Mouse (Mus musculus) bone marrow, adult 2 months (tissue): ENCODE data around the gene Wls. TPM values are rescaled to one million over a fixed set of nuclear protein-coding genes. Genes with fewer than 3 reads are reported as not detected.
A peak's percentile ranks its signal among the peaks of the same experiment; 100 is the strongest.

Source experiments
- H3K27ac ChIP-seq: fragments of 200-500 bp; 2 replicates; pipeline ENCODE4 v1.5.1; 2012; ENCODE audit warnings: low read depth, mild to moderate bottlenecking, control low read depth, inconsistent platforms, low read length; ENCODE audit not compliant: control insufficient read depth, poor library complexity, insufficient read depth
- H3K4me1 ChIP-seq: fragments of 200-500 bp; 2 replicates; pipeline ENCODE4 v1.6.1; 2011; ENCODE audit warnings: low read length; ENCODE audit not compliant: control insufficient read depth, insufficient read depth
- H3K4me3 ChIP-seq: fragments of 200-500 bp; replicated peaks from 2 replicates; pipeline ENCODE3; 2011; ENCODE audit warnings: mild to moderate bottlenecking, low read depth, low read length, control low read depth; ENCODE audit not compliant: control insufficient read depth
- CTCF ChIP-seq: fragments of 200-500 bp; IDR thresholded peaks from 2 replicates; pipeline ENCODE4 v1.5.1; 2011; ENCODE audit warnings: low read length, control low read depth; ENCODE audit not compliant: control insufficient read depth, insufficient read depth
- POLR2A ChIP-seq: fragments of 200-500 bp; IDR thresholded peaks from 2 replicates; pipeline ENCODE4 v1.6.1; 2011; ENCODE audit warnings: low read depth, mild to moderate bottlenecking, control low read depth, low read length, borderline replicate concordance; ENCODE audit not compliant: control insufficient read depth
- WGBS: fragments of 180-500 bp; shearing (Covaris S2); methylation state at CpG from one replicate; pipeline ENCODE4 v1.1.7; 2018; 5-methylcytosine and 5-hydroxymethylcytosine counted together
- polyA plus RNA-seq: library from polyadenylated mRNA; stranded (reverse); fragments of >200 nt; gene quantifications from 2 replicates; pipeline ENCODE4 v1.2.4, GENCODE M21; 2011; ENCODE audit warnings: low replicate concordance; ENCODE audit not compliant: missing spikeins, insufficient read depth, insufficient read length

The Wls gene
- polyA plus RNA-seq, 1 experiment: 17.2 TPM

GRCm38 (mm10) chr3:159885781-159886400 lies 46.4 kb downstream of the Wls start:
- no peak overlapping the region for H3K27ac ChIP-seq
- TF ChIP-seq POLR2A: no peak
- TF ChIP-seq CTCF: no peak
- WGBS: 35% methylated on average over 1 of the region's 1 CpGs
- no peaks in the 10 kb centered on the region; the same call in 1 of the 2 replicates for H3K4me1 ChIP-seq
- H3K4me3 ChIP-seq: no peak overlapping the region

DNA sequence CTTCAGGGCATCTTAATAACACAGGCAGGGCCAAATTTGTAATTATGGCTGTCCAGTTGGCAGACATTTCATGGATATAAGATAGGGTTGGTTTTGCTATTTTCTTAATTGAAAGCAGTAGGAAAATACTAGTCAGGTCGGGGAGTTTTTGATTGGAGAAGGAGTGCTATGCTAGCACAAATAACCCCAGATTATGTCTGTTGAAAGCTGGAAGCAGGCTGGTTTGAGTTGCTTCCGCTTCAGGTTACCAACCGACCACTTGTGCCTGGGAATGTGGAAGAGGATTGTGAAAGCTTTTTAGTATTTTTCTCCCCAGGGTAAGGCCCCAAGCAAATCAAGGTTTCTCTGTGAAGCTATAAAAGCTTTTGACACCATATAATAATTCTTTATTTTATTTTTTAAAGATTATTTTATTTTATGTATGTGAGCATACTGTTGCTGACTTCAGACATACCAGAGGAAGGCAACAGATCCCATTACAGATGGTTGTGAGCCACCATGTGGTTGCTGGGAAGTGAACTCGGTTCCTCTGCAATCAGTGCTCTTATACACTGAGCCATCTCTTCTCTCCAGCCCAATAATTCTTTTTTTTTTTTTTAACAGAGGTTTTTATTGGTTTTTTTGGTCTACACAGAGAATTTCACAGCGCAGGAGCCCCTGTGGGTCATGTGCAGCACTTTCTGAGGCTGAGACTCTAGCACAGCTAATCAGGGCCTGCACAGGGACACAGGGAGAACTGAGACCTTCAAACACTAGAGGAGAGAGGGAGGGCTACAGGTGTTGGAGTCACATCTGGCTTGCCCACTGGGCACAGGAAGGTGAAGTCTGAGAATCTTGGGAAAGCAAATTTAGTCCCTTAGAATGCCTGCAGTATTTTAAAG lies 50.9 kb downstream of the Wls start:
- TF ChIP-seq CTCF (no peak), POLR2A (no peak)
- H3K4me3 ChIP-seq: no peak overlapping the region
- H3K27ac ChIP-seq: peak overlapping the region; percentile 12; the same call in 1 of the 2 replicates
- H3K4me1 ChIP-seq: peaks cover 3% of the 10 kb centered on the region; the same call in 1 of the 2 replicates
- WGBS: 31% methylated on average over 5 of the region's 5 CpGs

GRCm38 (mm10) chr3:159891057-159891752 lies 51.7 kb downstream of the Wls start:
- TF ChIP-seq POLR2A (no peak), CTCF (no peak)
- H3K27ac ChIP-seq: peak overlapping the region; percentile 12; the same call in 1 of the 2 replicates
- 46% methylated on average over 8 of the region's 8 CpGs for WGBS

GRCm38 (mm10) chr3:159907329-159907728 lies 67.9 kb downstream of the Wls start:
- WGBS: 71% methylated on average over 1 of the region's 1 CpGs
- TF ChIP-seq POLR2A (no peak), CTCF (no peak)
- no peaks in the 10 kb centered on the region for H3K4me1 ChIP-seq
- H3K4me3 ChIP-seq: no peak overlapping the region
- H3K27ac ChIP-seq: no peak overlapping the region

More at GRCm38 (mm10) chr3:159891057-159891752, 51.7 kb downstream of the Wls start:
- no peak overlapping the region for H3K4me3 ChIP-seq
- peaks cover 3% of the 10 kb centered on the region; the same call in 1 of the 2 replicates for H3K4me1 ChIP-seq

GRCm38 (mm10) chr3:159917328-159918090 lies 78.0 kb downstream of the Wls start:
- 78% methylated on average over 2 of the region's 2 CpGs for WGBS
- Histone ChIP-seq H3K27ac (no peak overlapping the region), H3K4me3 (no peak overlapping the region), H3K4me1 (no peaks in the 10 kb centered on the region; the same call in 1 of the 2 replicates)
- no peak for TF ChIP-seq CTCF
- TF ChIP-seq POLR2A: no peak

Other genes starting within 250 kb of the Wls start
- gene Rpe65, start 240.5 kb upstream of the Wls start, polyA plus RNA-seq: 1.1 TPM in 1 of 2 replicates, not detected in the other